Mouse (Mus musculus) adrenal gland, postnatal 10 days (tissue): ENCODE measurements around the gene Gmnn. TPM values are rescaled to one million over a fixed set of nuclear protein-coding genes. Genes with fewer than 3 reads are reported as not detected.

Experiments
- DNase-seq: peaks from one replicate; pipeline ENCODE4 v3.0.0; 2021; ENCODE audit warnings: mixed read lengths
- total RNA-seq, 2 experiments: library from RNA; stranded (reverse); gene quantifications; 2 replicates each; pipeline ENCODE4 v1.2.3; 2021

The Gmnn gene
- total RNA-seq, 2 experiments from 2014 or later, result 19.9 to 31.3 TPM

DNA sequence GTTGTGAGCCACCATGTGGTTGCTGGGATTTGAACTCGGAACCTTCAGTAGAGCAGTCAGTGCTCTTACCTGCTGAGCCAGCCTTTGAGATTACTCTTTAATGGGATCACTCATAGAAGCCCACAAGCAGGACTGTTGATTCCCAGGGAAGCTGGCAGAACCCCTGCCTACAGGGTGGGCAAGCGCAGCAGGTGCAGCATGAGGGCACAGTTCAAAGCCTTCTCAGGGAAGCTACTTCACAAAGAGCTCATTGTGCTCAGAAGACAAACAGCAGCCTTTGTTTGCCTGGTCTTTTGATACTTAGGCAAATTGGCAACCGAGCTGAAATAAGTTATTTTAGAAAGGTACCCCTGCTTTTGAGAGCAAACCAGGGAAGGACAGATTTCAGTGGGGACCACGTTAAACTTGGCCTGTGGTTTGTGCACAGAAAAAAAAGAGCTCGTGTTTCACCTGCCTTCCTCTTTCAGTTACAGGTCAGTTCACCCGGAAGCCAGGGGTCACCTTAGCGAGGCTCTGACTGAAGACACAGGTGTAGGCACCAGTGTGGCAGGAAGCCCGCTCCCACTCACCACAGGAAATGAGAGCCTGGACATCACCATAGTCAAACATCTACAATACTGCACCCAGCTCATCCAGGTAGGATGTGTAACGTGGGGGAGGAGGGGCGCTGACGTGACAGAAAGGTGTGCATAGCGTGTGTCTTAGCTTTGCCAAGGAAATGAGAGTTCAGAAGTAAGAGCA lies 51.9 kb downstream of the Gmnn start:
- no peak for DNase-seq

DNA sequence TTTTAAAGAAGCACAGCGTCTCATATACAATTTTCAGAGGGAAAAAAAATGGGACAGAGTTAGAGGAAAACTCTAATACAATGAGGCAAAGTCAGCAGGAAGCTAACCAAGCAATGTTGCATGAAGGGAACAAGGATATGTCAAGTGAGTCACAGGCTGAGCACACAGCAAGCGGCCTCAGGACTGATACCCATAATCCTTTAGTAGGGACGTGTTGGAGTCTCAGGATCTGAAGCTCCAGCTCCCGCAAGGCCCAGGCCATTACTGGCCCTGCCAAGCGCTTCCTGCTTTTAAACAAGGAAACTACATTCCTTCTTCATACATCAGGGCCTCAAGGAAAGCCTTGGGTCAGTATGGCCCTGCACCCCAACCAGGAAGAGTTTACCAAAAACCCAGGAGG lies 59.6 kb downstream of the Gmnn start:
- no peak for DNase-seq

Other genes with a start within 250 kb of the Gmnn start
- gene Ripor2, start 179.7 kb downstream of the Gmnn start, total RNA-seq, result 10 to 100 TPM in 1 of 2 experiments, 1 to 10 TPM in 1; 7.5 to 10.9 TPM
- gene Armh2, start 20.7 kb downstream of the Gmnn start, total RNA-seq, result not detected
- gene BC005537, start 39.7 kb upstream of the Gmnn start, total RNA-seq, result 100 to 1,000 TPM; 149 to 152 TPM
- gene Acot13, start 69.6 kb upstream of the Gmnn start, total RNA-seq, result 100 to 1,000 TPM; 125 to 155 TPM
- 10 to 100 TPM; 23.1 to 31.6 TPM for gene Tdp2, start 69.8 kb upstream of the Gmnn start, total RNA-seq
- gene D130043K22Rik, start 83.2 kb upstream of the Gmnn start, total RNA-seq, result 1 to 10 TPM; 1.2 to 1.4 TPM
- gene Aldh5a1, start 175.7 kb upstream of the Gmnn start, total RNA-seq, result 10 to 100 TPM; 16.6 to 19.7 TPM
- 10 to 100 TPM in 1 of 2 experiments, 1 to 10 TPM in 1; 7.2 to 14.2 TPM for gene Gpld1, start 181.2 kb upstream of the Gmnn start, total RNA-seq